Mouse (Mus musculus) stomach, postnatal 0 days (tissue): Measurements from ENCODE around the gene Ddc. TPM values are rescaled to one million over a fixed set of nuclear protein-coding genes. Genes with fewer than 3 reads are reported as not detected.

Source experiments
- ATAC-seq: fragments of 200-750 bp; cut with Nextera tagmentation; 2 replicates; pipeline ENCODE4 v1.8.0; 2017; ENCODE audit not compliant: low FRiP score, low TSS enrichment
- DNase-seq: peaks from one replicate; pipeline ENCODE4 v3.0.0-alpha.2; 2016; ENCODE audit warnings: low spot score
- H3K27ac ChIP-seq: fragments of 300-500 bp; sonication (generic); replicated peaks from 2 replicates; pipeline ENCODE4 v1.5.1; 2014; ENCODE audit warnings: mild to moderate bottlenecking, control low read depth
- H3K27me3 ChIP-seq: fragments of 300-500 bp; sonication (generic); 2 replicates; pipeline ENCODE4 v1.6.1; 2014; ENCODE audit warnings: low read length; ENCODE audit not compliant: control insufficient read depth, insufficient read depth
- H3K36me3 ChIP-seq: fragments of 300-500 bp; sonication (generic); 2 replicates; pipeline ENCODE4 v1.6.1; 2014; ENCODE audit warnings: low read length, mixed read lengths; ENCODE audit not compliant: control insufficient read depth, insufficient read depth
- H3K4me1 ChIP-seq: fragments of 300-500 bp; sonication (generic); replicated peaks from 2 replicates; pipeline ENCODE4 v1.6.1; 2014; ENCODE audit warnings: antibody characterized with exemption; ENCODE audit not compliant: control insufficient read depth, insufficient read depth
- H3K4me2 ChIP-seq: fragments of 300-500 bp; sonication (generic); replicated peaks from 2 replicates; pipeline ENCODE4 v1.6.1; 2014; ENCODE audit warnings: low read depth, mild to moderate bottlenecking, control low read depth, moderate library complexity
- H3K4me3 ChIP-seq: fragments of 300-500 bp; sonication (generic); 2 replicates; pipeline ENCODE4 v1.5.1; 2014; ENCODE audit warnings: low read depth, low read length, control low read depth
- H3K9ac ChIP-seq: fragments of 300-500 bp; sonication (generic); 2 replicates; pipeline ENCODE4 v1.6.1; 2014; ENCODE audit warnings: mild to moderate bottlenecking, low read length, control low read depth, mixed read lengths
- H3K9me3 ChIP-seq: fragments of 300-500 bp; sonication (generic); 2 replicates; pipeline ENCODE4 v1.6.1; 2016; ENCODE audit warnings: low read length; ENCODE audit not compliant: control insufficient read depth
- CTCF ChIP-seq: IDR thresholded peaks from 2 replicates; pipeline ENCODE4 v1.5.1; 2016; ENCODE audit warnings: antibody characterized with exemption, low read depth, mild to moderate bottlenecking, moderate library complexity
- EP300 ChIP-seq: optimal IDR thresholded peaks from 2 replicates; pipeline ENCODE3; 2016; ENCODE audit warnings: antibody characterized with exemption
- WGBS: fragments of 180-500 bp; shearing (Covaris S2); extraction: QIAGEN DNeasy Blood & Tissue Kit; methylation state at CpG from one replicate; pipeline ENCODE4 v1.1.7; 2014; 5-methylcytosine and 5-hydroxymethylcytosine counted together
- polyA plus RNA-seq: library from polyadenylated mRNA; unstranded; fragments of >200 nt; fragmentation: Nextera tagmentation; extraction: Ambion mirVana; gene quantifications from 2 replicates; pipeline ENCODE4 v1.2.1, GENCODE M21; 2015

The Ddc gene
- polyA plus RNA-seq, 1 experiment from 2014 or later: 24.1 TPM

GRCm38 (mm10) chr11:11794626-11795025 is 103.3 kb downstream of the Ddc start:
- Histone ChIP-seq H3K9me3 (no peaks in the 10 kb centered on the region), H3K27me3 (no peaks in the 10 kb centered on the region), H3K27ac (no peak overlapping the region), H3K36me3 (no peaks in the 10 kb centered on the region), H3K4me1 (no peaks in the 10 kb centered on the region), H3K4me2 (no peak overlapping the region), H3K4me3 (no peak overlapping the region), H3K9ac (no peak overlapping the region)
- no peak for ATAC-seq
- DNase-seq: no peak
- 56% methylated on average over 1 of the region's 1 CpGs for WGBS
- TF ChIP-seq CTCF (no peak), EP300 (no peak)

GRCm38 (mm10) chr11:11788521-11788974 is 109.4 kb downstream of the Ddc start:
- H3K4me2 ChIP-seq: peak overlapping the region; percentile 34; the same call in 1 of the 2 replicates
- H3K9me3 ChIP-seq: no peaks in the 10 kb centered on the region
- no peaks in the 10 kb centered on the region for H3K27me3 ChIP-seq
- H3K4me1 ChIP-seq: no peaks in the 10 kb centered on the region
- peak; percentile 98 for ATAC-seq
- peak overlapping the region; percentile 17; the same call in 1 of the 2 replicates for H3K4me3 ChIP-seq
- no peak overlapping the region for H3K9ac ChIP-seq
- H3K36me3 ChIP-seq: no peaks in the 10 kb centered on the region
- H3K27ac ChIP-seq: no peak overlapping the region
- peak; percentile 82 for DNase-seq
- TF ChIP-seq CTCF: peak; percentile 69
- no peak for TF ChIP-seq EP300
- WGBS: under 1% methylated on average over 8 of the region's 8 CpGs

DNA sequence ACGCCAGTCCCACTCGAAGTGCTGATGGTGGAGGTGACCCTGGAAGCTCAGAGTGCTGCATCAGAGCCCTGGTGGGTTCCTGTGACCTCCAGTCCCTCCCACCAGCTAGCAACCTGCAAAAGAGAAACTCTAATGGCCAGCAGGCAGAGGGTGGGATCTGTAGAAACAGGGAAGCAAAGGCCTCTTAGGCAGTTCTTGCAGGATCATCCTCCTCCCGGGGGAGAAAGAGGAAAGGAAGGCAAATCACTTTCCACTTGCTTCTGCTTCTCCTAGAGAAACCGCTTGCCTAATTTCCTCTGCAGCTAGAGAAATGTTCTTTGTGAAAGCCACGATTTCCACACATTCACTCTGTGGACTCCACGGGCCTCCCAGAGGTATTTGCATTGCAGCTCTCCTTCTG is 112.5 kb downstream of the Ddc start:
- DNase-seq (no peak), ATAC-seq (no peak)
- Histone ChIP-seq H3K4me2 (no peak overlapping the region), H3K27ac (no peak overlapping the region), H3K4me3 (no peak overlapping the region), H3K9ac (no peak overlapping the region), H3K4me1 (no peaks in the 10 kb centered on the region), H3K9me3 (no peaks in the 10 kb centered on the region), H3K36me3 (no peaks in the 10 kb centered on the region), H3K27me3 (no peaks in the 10 kb centered on the region)
- no peak for TF ChIP-seq EP300
- TF ChIP-seq CTCF: no peak
- WGBS: 55% methylated on average over 6 of the region's 6 CpGs

DNA sequence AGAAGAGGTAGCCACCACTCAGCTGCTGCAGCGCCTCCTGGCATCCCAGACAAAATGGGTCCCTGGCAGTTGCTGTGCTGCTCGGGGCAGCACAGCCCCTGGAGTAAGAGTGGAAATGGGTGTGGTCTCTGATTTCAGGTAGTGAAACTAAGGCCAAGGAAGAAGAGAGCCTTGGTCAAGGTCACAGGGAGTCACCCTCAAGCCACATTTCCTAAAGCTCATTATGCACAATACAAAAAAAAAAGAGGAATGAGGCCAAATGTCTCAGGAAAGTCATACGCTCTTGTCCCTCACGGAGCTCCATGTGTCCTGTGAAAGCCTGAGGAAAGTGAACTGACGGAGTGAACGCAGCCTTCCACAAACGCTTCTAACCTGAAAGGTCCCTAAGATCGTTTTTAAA is 116.2 kb downstream of the Ddc start:
- WGBS: 76% methylated on average over 8 of the region's 8 CpGs
- DNase-seq: no peak

DNA sequence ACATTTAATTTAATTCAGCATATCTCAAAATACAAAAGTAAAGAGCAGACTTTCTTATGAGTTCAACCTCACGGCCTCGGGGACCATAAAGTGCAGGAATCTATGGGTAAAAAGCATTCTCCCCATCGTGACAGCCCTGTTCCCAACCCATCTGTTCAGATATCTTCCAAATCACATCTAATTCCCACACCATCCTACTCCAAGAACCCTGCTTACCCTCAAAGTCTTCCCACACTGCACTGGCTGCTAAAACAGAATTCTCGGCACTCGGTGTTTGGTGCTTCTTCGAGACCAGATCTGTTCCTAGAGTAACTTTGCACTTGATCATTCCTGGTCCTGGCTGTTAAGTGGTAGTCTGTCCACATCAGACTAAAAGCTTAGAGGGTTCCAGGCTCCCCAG is 119.6 kb downstream of the Ddc start:
- Histone ChIP-seq H3K27me3 (no peaks in the 10 kb centered on the region), H3K27ac (no peak overlapping the region), H3K4me2 (no peak overlapping the region), H3K4me3 (no peak overlapping the region), H3K9me3 (no peaks in the 10 kb centered on the region), H3K4me1 (no peaks in the 10 kb centered on the region), H3K9ac (no peak overlapping the region), H3K36me3 (no peaks in the 10 kb centered on the region)
- DNase-seq (no peak), ATAC-seq (no peak)
- WGBS: 90% methylated on average over 6 of the region's 6 CpGs
- TF ChIP-seq EP300 (no peak), CTCF (no peak)

More for the DNA sequence above, 116.2 kb downstream of the Ddc start:
- no peaks in the 10 kb centered on the region for H3K36me3 ChIP-seq
- H3K4me3 ChIP-seq: no peak overlapping the region
- no peak overlapping the region for H3K27ac ChIP-seq
- H3K27me3 ChIP-seq: no peaks in the 10 kb centered on the region
- no peak for ATAC-seq
- no peak overlapping the region for H3K4me2 ChIP-seq
- no peaks in the 10 kb centered on the region for H3K9me3 ChIP-seq
- TF ChIP-seq EP300: no peak
- TF ChIP-seq CTCF: no peak
- no peak overlapping the region for H3K9ac ChIP-seq
- H3K4me1 ChIP-seq: no peaks in the 10 kb centered on the region

DNA sequence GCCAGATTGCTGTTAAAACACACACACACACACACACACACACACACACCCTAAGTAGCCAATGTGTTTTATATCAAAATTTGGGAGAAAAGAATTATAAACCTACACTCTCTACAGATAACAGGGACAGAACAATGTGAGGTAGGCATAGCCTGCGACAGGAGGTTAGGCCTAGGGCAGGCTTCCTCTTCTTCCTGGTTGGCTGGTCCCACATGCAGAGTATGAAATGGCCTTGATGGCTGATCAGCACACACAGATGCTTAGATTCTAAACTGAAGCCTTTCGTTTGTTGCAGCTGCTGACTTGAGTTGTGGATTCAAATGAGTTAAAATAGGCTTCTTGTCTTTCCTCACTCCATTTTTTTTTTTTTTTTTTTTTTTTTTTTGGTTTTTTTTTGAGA is 120.1 kb downstream of the Ddc start:
- no peaks in the 10 kb centered on the region for H3K9me3 ChIP-seq
- H3K36me3 ChIP-seq: no peaks in the 10 kb centered on the region
- no peak overlapping the region for H3K4me2 ChIP-seq
- H3K4me3 ChIP-seq: no peak overlapping the region
- no peak for ATAC-seq
- H3K9ac ChIP-seq: no peak overlapping the region
- no peak for DNase-seq
- 78% methylated on average over 2 of the region's 2 CpGs for WGBS
- H3K27ac ChIP-seq: no peak overlapping the region
- TF ChIP-seq CTCF (no peak), EP300 (no peak)
- H3K4me1 ChIP-seq: no peaks in the 10 kb centered on the region
- H3K27me3 ChIP-seq: no peaks in the 10 kb centered on the region
